In the genomic region with DNA sequence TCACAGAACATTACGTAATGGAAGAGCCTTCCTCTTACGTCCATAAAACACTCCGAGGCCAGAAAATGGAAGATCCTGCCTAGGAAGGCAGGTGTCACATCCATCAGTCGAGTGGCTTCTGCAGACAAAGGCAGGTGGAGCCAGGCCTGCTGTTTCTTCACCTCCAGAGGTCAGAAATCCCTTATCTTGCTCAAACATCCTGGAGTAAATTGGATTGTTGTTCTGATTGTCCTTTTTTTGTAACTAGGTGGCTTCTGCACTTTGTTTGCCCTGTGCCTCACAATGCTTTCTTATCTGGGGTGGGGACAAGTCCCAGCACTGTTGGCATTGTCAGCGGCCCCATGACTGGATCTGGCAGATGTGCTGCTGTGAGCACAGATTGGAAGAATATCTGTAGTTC, we compare ENCODE assay signal across 23 mouse cellular contexts.
"Had no signal": no experiment of that assay in that cellular context is flagged by ENCODE, and none has a peak within 500 bp of the region (broad histone marks: within the 10 kb centered on the region; RNA-seq: fewer than 3 reads in every experiment).

No protein-coding gene starts in this region.

- DNase-seq: layer of hippocampus, adult 9-11 months; liver; lung, adult 18-20 months; lung, postnatal 10 days; lung, postnatal 36 days; retina, postnatal 1 day; right cerebral cortex, postnatal 25 days; spleen, adult 18-20 months; thymus, postnatal 36 days had no signal

- H3K4me3 ChIP-seq: layer of hippocampus, adult 2 months; limb, embryonic 10.5 days; limb, embryonic 13.5 days; liver, embryonic 12.5 days; liver, embryonic 15.5 days; lung, embryonic 15.5 days; megakaryocyte, embryonic 14.5 days; midbrain, embryonic 10.5 days; midbrain, embryonic 13.5 days; myocyte; neural tube, embryonic 13.5 days; stomach, embryonic 15.5 days had no signal

- H3K9ac ChIP-seq: limb, embryonic 13.5 days; liver, embryonic 12.5 days; liver, embryonic 15.5 days; lung, embryonic 15.5 days; midbrain, embryonic 13.5 days; neural tube, embryonic 13.5 days; stomach, embryonic 15.5 days had no signal

- H3K27ac ChIP-seq: layer of hippocampus, adult 2 months; limb, embryonic 10.5 days; limb, embryonic 13.5 days; liver, embryonic 12.5 days; liver, embryonic 15.5 days; lung, embryonic 15.5 days; midbrain, embryonic 10.5 days; midbrain, embryonic 13.5 days; neural tube, embryonic 13.5 days; stomach, embryonic 15.5 days had no signal

- H3K4me2 ChIP-seq: limb, embryonic 13.5 days; liver, embryonic 12.5 days; liver, embryonic 15.5 days; lung, embryonic 15.5 days; midbrain, embryonic 13.5 days; neural tube, embryonic 13.5 days; stomach, embryonic 15.5 days had no signal

- H3K9me3 ChIP-seq: lung, embryonic 15.5 days; stomach, embryonic 15.5 days had no signal

- H3K36me3 ChIP-seq: limb, embryonic 10.5 days; limb, embryonic 13.5 days; liver, embryonic 12.5 days; liver, embryonic 15.5 days; lung, embryonic 15.5 days; midbrain, embryonic 10.5 days; midbrain, embryonic 13.5 days; neural tube, embryonic 13.5 days; stomach, embryonic 15.5 days had no signal

- H3K27me3 ChIP-seq: limb, embryonic 13.5 days; liver, embryonic 12.5 days; liver, embryonic 15.5 days; lung, embryonic 15.5 days; megakaryocyte, embryonic 14.5 days; midbrain, embryonic 13.5 days; neural tube, embryonic 13.5 days; stomach, embryonic 15.5 days had no signal

- ATAC-seq: intestine, embryonic 16.5 days; liver, embryonic 12.5 days; midbrain, embryonic 13.5 days; midbrain, embryonic 16.5 days had no signal

- H3K4me1 ChIP-seq: limb, embryonic 10.5 days; limb, embryonic 13.5 days; liver, embryonic 12.5 days; liver, embryonic 15.5 days; lung, embryonic 15.5 days; megakaryocyte, embryonic 14.5 days; midbrain, embryonic 10.5 days; midbrain, embryonic 13.5 days; neural tube, embryonic 13.5 days; stomach, embryonic 15.5 days had no signal
